Mouse (Mus musculus) liver, postnatal 0 days (tissue): ENCODE measurements around the gene Faiml. TPM values are rescaled to one million over a fixed set of nuclear protein-coding genes. Genes with fewer than 3 reads are reported as not detected.

Experiments used
- ATAC-seq: fragments of 200-750 bp; cut with Nextera tagmentation; 2 replicates; pipeline ENCODE4 v1.8.0; 2017; ENCODE audit warnings: mild to moderate bottlenecking, moderate library complexity
- DNase-seq: peaks from one replicate; pipeline ENCODE4 v3.0.0-alpha.2; 2016
- H3K27ac ChIP-seq: fragments of 300-500 bp; sonication (generic); 2 replicates; pipeline ENCODE4 v1.5.1; 2014; ENCODE audit warnings: antibody characterized with exemption, moderate library complexity, mild to moderate bottlenecking, low read depth
- H3K27me3 ChIP-seq: fragments of 300-500 bp; sonication (generic); 2 replicates; pipeline ENCODE4 v1.6.1; 2014; ENCODE audit warnings: low read length, control low read depth, mixed read lengths; ENCODE audit not compliant: insufficient read depth
- H3K36me3 ChIP-seq: fragments of 300-500 bp; sonication (generic); replicated peaks from 2 replicates; pipeline ENCODE4 v1.6.1; 2014; ENCODE audit warnings: mild to moderate bottlenecking, control low read depth, low read length, moderate library complexity, mixed read lengths; ENCODE audit not compliant: insufficient read depth
- H3K4me1 ChIP-seq: fragments of 300-500 bp; sonication (generic); 2 replicates; pipeline ENCODE4 v1.6.1; 2014; ENCODE audit warnings: antibody characterized with exemption, mild to moderate bottlenecking, control low read depth; ENCODE audit not compliant: insufficient read depth
- H3K4me2 ChIP-seq: fragments of 300-500 bp; sonication (generic); 2 replicates; pipeline ENCODE4 v1.6.1; 2014; ENCODE audit warnings: low read depth, mild to moderate bottlenecking, low read length, moderate library complexity, mixed read lengths
- H3K4me3 ChIP-seq: fragments of 300-500 bp; sonication (generic); 2 replicates; pipeline ENCODE4 v1.5.1; 2014; ENCODE audit warnings: low read depth, low read length
- H3K9ac ChIP-seq: fragments of 300-500 bp; sonication (generic); replicated peaks from 2 replicates; pipeline ENCODE4 v1.6.1; 2014; ENCODE audit warnings: mild to moderate bottlenecking, moderate library complexity
- H3K9me3 ChIP-seq: fragments of 300-500 bp; sonication (generic); 2 replicates; pipeline ENCODE4 v1.6.1; 2016; ENCODE audit warnings: mild to moderate bottlenecking, control low read depth, low read length, mixed read lengths
- CTCF ChIP-seq: sonication (generic); IDR thresholded peaks from 2 replicates; pipeline ENCODE4 v1.5.1; 2016; ENCODE audit warnings: antibody characterized with exemption, low read depth
- EP300 ChIP-seq: IDR thresholded peaks from 2 replicates; pipeline ENCODE4 v1.6.1; 2016; ENCODE audit warnings: antibody characterized with exemption, low read depth, mild to moderate bottlenecking
- WGBS: fragments of 180-500 bp; shearing (Covaris S2); extraction: QIAGEN DNeasy Blood & Tissue Kit; methylation state at CpG from one replicate; pipeline ENCODE4 v1.1.7; 2014; ENCODE audit not compliant: insufficient replicate concordance; 5-methylcytosine and 5-hydroxymethylcytosine counted together
- polyA plus RNA-seq: library from polyadenylated mRNA; unstranded; fragments of >200 nt; fragmentation: Nextera tagmentation; extraction: Ambion mirVana; gene quantifications from 2 replicates; pipeline ENCODE4 v1.2.1, GENCODE M21; 2015

Faiml gene
- polyA plus RNA-seq = not detected in 2 replicates

- Histone ChIP-seq H3K27ac (no peak within 1 kb of the TSS), H3K4me3 (no peak within 1 kb of the TSS), H3K36me3 (no peaks in the 10 kb centered on the region), H3K27me3 (no peaks in the 10 kb centered on the region), H3K9me3 (no peaks in the 10 kb centered on the region), H3K4me1 (no peaks in the 10 kb centered on the region; the same call in 1 of the 2 replicates), H3K4me2 (no peak within 1 kb of the TSS), H3K9ac (no peak within 1 kb of the TSS)
- no peak for TF ChIP-seq CTCF
- no peak for TF ChIP-seq EP300
- ATAC-seq = no peak
- no peak for DNase-seq
- WGBS = 84% methylated on average over 14 of the region's 14 CpGs
Measured at GRCm38 (mm10) chr9:99237139-99237538, at the start of gene Faiml. Gene Faiml, minus strand, starts transcription at chr9:99237239.

- H3K27me3 ChIP-seq = no peaks in the 10 kb centered on the region
- TF ChIP-seq CTCF (no peak), EP300 (no peak)
- no peak overlapping the region for H3K27ac ChIP-seq
- no peaks in the 10 kb centered on the region for H3K9me3 ChIP-seq
- no peaks in the 10 kb centered on the region for H3K4me1 ChIP-seq
- H3K4me2 ChIP-seq = no peak overlapping the region
- 85% methylated on average over 5 of the region's 5 CpGs for WGBS
- H3K36me3 ChIP-seq = peaks cover 43% of the 10 kb centered on the region
- ATAC-seq = no peak
- H3K4me3 ChIP-seq = no peak overlapping the region
- DNase-seq = no peak
- H3K9ac ChIP-seq = no peak overlapping the region
Measured at GRCm38 (mm10) chr9:99258891-99259290, 21.9 kb upstream of the Faiml start.

DNA sequence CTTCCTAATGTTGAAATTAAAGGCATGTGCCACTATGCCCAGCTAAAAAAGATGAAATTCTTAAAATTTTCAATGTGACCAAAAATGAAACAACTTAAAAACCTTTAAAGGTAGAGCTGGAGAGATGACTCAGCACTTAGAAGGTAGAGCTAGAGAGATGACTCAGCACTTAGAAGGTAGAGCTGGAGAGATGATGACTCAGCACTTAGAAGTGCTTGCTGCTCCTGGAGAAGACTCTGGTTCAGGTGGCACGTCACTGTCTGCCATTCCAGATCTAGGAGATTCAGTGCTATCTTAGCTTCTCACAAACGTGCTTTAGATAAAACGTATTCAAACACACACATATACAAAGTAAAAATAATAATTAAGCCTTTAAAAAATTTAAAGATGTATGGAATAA lies 19.8 kb upstream of the Faiml start:
- Histone ChIP-seq H3K27me3 (no peaks in the 10 kb centered on the region), H3K4me3 (no peak overlapping the region), H3K4me1 (no peaks in the 10 kb centered on the region), H3K4me2 (no peak overlapping the region), H3K9ac (no peak overlapping the region), H3K9me3 (no peaks in the 10 kb centered on the region), H3K27ac (peak overlapping the region; percentile 76), H3K36me3 (peaks cover 30% of the 10 kb centered on the region)
- DNase-seq (no peak), ATAC-seq (peak; percentile 77)
- WGBS = 79% methylated on average over 3 of the region's 3 CpGs
- no peak for TF ChIP-seq CTCF
- TF ChIP-seq EP300 = peak; percentile 66

DNA sequence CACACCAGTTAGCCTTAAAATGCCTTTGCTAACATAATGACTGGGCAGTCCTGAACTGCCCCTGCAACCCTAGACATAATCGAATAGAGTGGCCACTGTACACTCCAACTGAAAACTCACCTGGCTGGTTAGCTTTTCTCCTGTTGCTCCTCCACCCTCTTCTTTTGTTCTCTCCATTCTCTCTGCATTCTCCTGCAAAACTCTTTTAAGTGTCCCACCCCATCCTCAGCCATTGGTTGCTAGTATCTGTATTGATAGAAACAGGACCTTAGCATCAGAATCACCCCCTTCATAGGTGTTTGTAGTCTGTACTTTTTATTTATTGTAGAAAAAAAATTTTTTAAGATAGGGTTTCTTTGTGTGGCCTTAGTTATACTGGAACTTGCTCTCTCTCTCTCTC lies 19.2 kb upstream of the Faiml start:
- H3K4me2 ChIP-seq = no peak overlapping the region
- H3K27ac ChIP-seq = peak overlapping the region; percentile 76; the same call in 1 of the 2 replicates
- H3K4me1 ChIP-seq = no peaks in the 10 kb centered on the region
- H3K27me3 ChIP-seq = no peaks in the 10 kb centered on the region
- H3K36me3 ChIP-seq = peaks cover 29% of the 10 kb centered on the region
- ATAC-seq = no peak
- no peak overlapping the region for H3K4me3 ChIP-seq
- TF ChIP-seq EP300 (no peak), CTCF (no peak)
- no peaks in the 10 kb centered on the region for H3K9me3 ChIP-seq
- 79% methylated on average over 1 of the region's 1 CpGs for WGBS
- H3K9ac ChIP-seq = no peak overlapping the region
- no peak for DNase-seq

DNA sequence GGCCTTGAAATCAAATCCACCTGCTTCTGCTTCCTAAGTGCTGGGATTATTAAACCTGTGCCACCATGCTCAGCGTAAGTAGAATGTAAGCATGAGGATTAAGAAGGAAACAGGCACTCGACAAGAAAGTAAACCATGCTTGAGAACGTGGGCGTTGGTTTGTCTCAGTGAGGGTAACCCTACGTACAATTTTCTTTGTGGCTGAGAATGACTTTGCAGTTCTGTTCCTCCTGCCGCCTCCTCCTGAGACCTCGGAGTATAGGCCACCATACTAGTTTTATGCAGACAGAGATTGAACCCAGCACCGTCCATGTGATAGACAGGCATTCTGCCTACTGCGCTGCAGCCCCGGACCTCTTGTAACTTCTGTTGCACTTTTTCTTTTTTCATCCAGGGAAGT lies 16.8 kb upstream of the Faiml start:
- DNase-seq = no peak
- no peak for TF ChIP-seq EP300
- no peak for TF ChIP-seq CTCF
- 83% methylated on average over 10 of the region's 10 CpGs for whole genome bisulfite sequencing
- Histone ChIP-seq H3K36me3 (peaks cover 22% of the 10 kb centered on the region), H3K4me2 (no peak overlapping the region), H3K27ac (no peak overlapping the region), H3K4me1 (peaks cover 5% of the 10 kb centered on the region; the same call in 1 of the 2 replicates), H3K4me3 (no peak overlapping the region), H3K9me3 (no peaks in the 10 kb centered on the region), H3K27me3 (no peaks in the 10 kb centered on the region), H3K9ac (no peak overlapping the region)
- no peak for ATAC-seq

- TF ChIP-seq CTCF = no peak
- TF ChIP-seq EP300 = no peak
- H3K27me3 ChIP-seq = no peaks in the 10 kb centered on the region
- WGBS = 80% methylated on average over 4 of the region's 4 CpGs
- no peaks in the 10 kb centered on the region for H3K9me3 ChIP-seq
- peaks cover 27% of the 10 kb centered on the region; the same call in 1 of the 2 replicates for H3K4me1 ChIP-seq
- no peak overlapping the region for H3K4me2 ChIP-seq
- peaks cover 2% of the 10 kb centered on the region; the same call in 1 of the 2 replicates for H3K36me3 ChIP-seq
- H3K9ac ChIP-seq = no peak overlapping the region
- DNase-seq (no peak), ATAC-seq (peak; percentile 10; the same call in 1 of the 2 replicates)
- H3K27ac ChIP-seq = no peak overlapping the region
- no peak overlapping the region for H3K4me3 ChIP-seq
Measured at GRCm38 (mm10) chr9:99248906-99249305, 11.9 kb upstream of the Faiml start.

DNA sequence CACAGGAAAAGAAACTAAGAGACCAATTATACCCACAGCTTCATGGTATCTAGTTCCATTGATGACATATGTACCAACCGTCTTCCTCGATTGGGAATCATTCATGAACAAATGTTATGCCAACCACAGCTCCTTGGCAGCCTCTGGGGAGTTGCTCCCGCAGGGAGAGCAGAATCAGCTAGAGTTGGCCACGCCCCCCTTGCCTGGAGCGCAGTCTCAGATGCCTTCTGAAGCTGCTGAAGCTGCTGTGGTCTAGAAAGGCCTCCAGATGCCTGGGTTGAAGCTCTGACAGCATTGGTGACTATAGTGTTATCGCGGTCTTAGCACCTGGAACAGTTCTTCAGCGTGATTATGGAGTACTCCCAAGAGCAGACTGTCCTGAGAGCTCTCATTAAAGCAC lies 11.3 kb upstream of the Faiml start:
- ATAC-seq (peak; percentile 48), DNase-seq (peak; percentile 60)
- no peaks in the 10 kb centered on the region for H3K27me3 ChIP-seq
- 62% methylated on average over 8 of the region's 8 CpGs for WGBS
- no peak overlapping the region for H3K4me2 ChIP-seq
- peak; percentile 77 for TF ChIP-seq EP300
- TF ChIP-seq CTCF = no peak
- no peak overlapping the region for H3K4me3 ChIP-seq
- no peak overlapping the region for H3K9ac ChIP-seq
- H3K27ac ChIP-seq = 0 out of 2 replicates have a peak overlapping the region, but pooled peaks have one; percentile 8
- H3K4me1 ChIP-seq = peaks cover 28% of the 10 kb centered on the region; the same call in 1 of the 2 replicates
- H3K36me3 ChIP-seq = no peaks in the 10 kb centered on the region; the same call in 1 of the 2 replicates
- H3K9me3 ChIP-seq = no peaks in the 10 kb centered on the region
